Mouse (Mus musculus) spleen, adult 2 months (tissue): ENCODE measurements around the gene Ikzf2. TPM values are rescaled to one million over a fixed set of nuclear protein-coding genes. Genes with fewer than 3 reads are reported as not detected.

ENCODE experiments used
- DNase-seq, 2 experiments: peaks; one replicate each; pipeline versions ENCODE4 v3.0.0 to v3.0.0-alpha.2; 2012 to 2021; ENCODE audit warnings: low spot score in 2 of 2, low read depth in 1 of 2
- H3K27ac ChIP-seq: fragments of 200-500 bp; 2 replicates; pipeline ENCODE4 v1.5.1; 2012; ENCODE audit warnings: low read length, inconsistent platforms; ENCODE audit not compliant: insufficient read depth
- H3K27me3 ChIP-seq: fragments of 200-500 bp; 2 replicates; pipeline ENCODE4 v1.6.1; 2012; ENCODE audit warnings: mild to moderate bottlenecking, moderate library complexity, low read length, inconsistent platforms; ENCODE audit not compliant: control insufficient read depth, insufficient read depth
- H3K36me3 ChIP-seq: fragments of 200-500 bp; 2 replicates; pipeline ENCODE4 v1.6.1; 2012; ENCODE audit warnings: mild to moderate bottlenecking, low read length, inconsistent platforms; ENCODE audit not compliant: control insufficient read depth, insufficient read depth
- H3K4me1 ChIP-seq: fragments of 200-500 bp; 2 replicates; pipeline ENCODE4 v1.6.1; 2011; ENCODE audit warnings: inconsistent platforms; ENCODE audit not compliant: control insufficient read depth, insufficient read depth, insufficient read length
- H3K4me3 ChIP-seq: fragments of 200-500 bp; 2 replicates; pipeline ENCODE4 v1.5.1; 2011; ENCODE audit warnings: mild to moderate bottlenecking, inconsistent platforms; ENCODE audit not compliant: insufficient read depth, insufficient read length; ENCODE audit errors: extremely low read depth
- CTCF ChIP-seq: fragments of 200-500 bp; IDR thresholded peaks from 2 replicates; pipeline ENCODE4 v1.5.1; 2011; ENCODE audit warnings: mild to moderate bottlenecking, inconsistent platforms; ENCODE audit not compliant: insufficient read depth, insufficient read length, insufficient replicate concordance; ENCODE audit errors: extremely low read depth
- POLR2A ChIP-seq: fragments of 200-500 bp; IDR thresholded peaks from 2 replicates; pipeline ENCODE4 v1.6.1; 2011; ENCODE audit warnings: low read depth, low read length, inconsistent platforms
- WGBS: fragments of 180-500 bp; shearing (Covaris S2); methylation state at CpG from one replicate; pipeline ENCODE4 v1.1.7; 2018; 5-methylcytosine and 5-hydroxymethylcytosine counted together
- polyA plus RNA-seq: library from polyadenylated mRNA; depleted of rRNA; stranded (reverse); fragments of >200 nt; gene quantifications from 2 replicates; pipeline ENCODE4 v1.2.3, GENCODE M21; 2012

The Ikzf2 gene
- polyA plus RNA-seq, 1 experiment = 1.3 TPM

DNA sequence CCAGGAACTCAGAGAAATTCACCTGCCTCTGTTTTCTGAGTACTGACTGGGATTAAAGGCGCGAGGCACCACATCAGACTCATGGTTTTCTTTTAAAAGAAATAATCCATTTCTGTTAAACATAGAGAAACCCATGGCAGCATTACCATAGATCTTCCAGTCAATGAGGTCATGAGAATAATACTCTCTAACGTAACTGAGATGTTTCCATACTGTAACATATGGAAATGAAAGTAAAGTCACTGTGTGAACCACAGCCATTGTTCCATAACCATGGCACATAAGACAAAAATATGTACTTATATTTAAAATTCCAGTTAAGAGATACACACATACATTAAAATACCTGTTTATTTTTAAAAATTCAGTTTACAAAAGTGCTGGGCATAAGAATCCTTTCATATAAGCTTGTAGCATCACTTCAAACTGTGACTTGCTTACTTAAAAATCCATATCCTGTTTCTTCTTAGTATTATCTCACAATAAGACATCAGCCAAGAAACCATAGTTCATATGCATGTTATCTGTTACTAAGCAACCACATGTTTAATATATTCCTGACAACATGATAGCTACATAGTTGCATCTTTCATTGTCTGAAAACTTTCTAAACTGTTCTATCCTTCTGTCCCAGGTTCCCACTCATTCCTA, 16.6 kb upstream of the Ikzf2 start:
- Histone ChIP-seq H3K4me3 (no peak overlapping the region), H3K27ac (no peak overlapping the region), H3K27me3 (no peaks in the 10 kb centered on the region), H3K4me1 (no peaks in the 10 kb centered on the region), H3K36me3 (no peaks in the 10 kb centered on the region)
- no peak for DNase-seq
- TF ChIP-seq POLR2A = no peak
- no peak for TF ChIP-seq CTCF
- 87% methylated on average over 3 of the region's 3 CpGs for WGBS

DNA sequence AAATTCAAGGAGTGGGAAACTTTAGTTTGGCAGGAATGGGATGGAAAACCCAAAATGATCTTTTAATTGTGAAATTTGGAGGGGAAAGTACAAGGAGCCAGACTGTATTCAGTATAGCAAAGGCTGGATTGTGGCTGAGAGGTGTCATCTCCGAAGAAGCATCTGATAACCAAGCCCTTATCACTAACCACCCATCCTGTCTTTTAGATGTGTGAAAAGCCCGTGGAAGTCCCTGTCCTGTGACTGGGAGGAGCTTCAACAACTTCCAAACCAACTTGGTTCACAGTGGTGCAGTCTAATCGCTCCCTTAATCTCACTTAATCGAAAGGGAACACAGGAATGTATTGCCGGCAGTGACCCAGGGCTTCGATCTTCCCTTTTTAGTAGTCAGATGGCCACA, 4.9 kb upstream of the Ikzf2 start:
- Histone ChIP-seq H3K36me3 (no peaks in the 10 kb centered on the region), H3K4me1 (no peaks in the 10 kb centered on the region; the same call in 1 of the 2 replicates), H3K27ac (no peak overlapping the region), H3K27me3 (peaks cover 3% of the 10 kb centered on the region), H3K4me3 (no peak overlapping the region)
- no peak for TF ChIP-seq CTCF
- no peak for TF ChIP-seq POLR2A
- no peak for DNase-seq
- 60% methylated on average over 6 of the region's 6 CpGs for WGBS

GRCm38 (mm10) chr1:69688961-69689360, 1.9 kb upstream of the Ikzf2 start:
- TF ChIP-seq CTCF = peak; percentile 41; the same call in 1 of the 2 replicates
- TF ChIP-seq POLR2A = no peak
- DNase-seq = peak in 1 of 2 experiments; percentile 27
- H3K27ac ChIP-seq = no peak overlapping the region
- H3K4me3 ChIP-seq = no peak overlapping the region
- H3K4me1 ChIP-seq = peaks cover 2% of the 10 kb centered on the region; the same call in 1 of the 2 replicates
- no peaks in the 10 kb centered on the region for H3K36me3 ChIP-seq
- H3K27me3 ChIP-seq = peaks cover 3% of the 10 kb centered on the region
- whole genome bisulfite sequencing = 2% methylated on average over 5 of the region's 5 CpGs

DNA sequence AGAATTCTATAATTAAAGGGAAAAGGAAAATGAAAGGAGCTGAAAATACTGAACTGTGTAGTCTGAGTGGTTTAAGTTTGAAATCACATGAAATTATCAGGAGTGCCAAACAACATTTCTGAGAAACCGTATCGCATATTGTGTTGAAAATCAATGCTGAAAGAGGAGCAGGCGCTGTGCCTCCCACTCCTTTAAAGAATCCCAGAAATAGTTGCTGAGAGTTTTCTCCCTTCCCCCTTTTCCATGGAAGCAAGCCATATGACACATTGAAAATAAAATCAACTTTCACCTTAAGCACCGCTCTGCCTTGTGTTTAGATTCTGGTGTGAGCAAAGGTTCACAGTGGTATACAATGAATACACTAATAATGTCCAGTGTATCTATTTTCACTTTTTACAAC, 1.1 kb upstream of the Ikzf2 start:
- H3K27ac ChIP-seq = no peak overlapping the region
- DNase-seq = no peak
- H3K4me1 ChIP-seq = peaks cover 2% of the 10 kb centered on the region; the same call in 1 of the 2 replicates
- H3K36me3 ChIP-seq = no peaks in the 10 kb centered on the region
- no peak for TF ChIP-seq POLR2A
- no peak for TF ChIP-seq CTCF
- peaks cover 3% of the 10 kb centered on the region for H3K27me3 ChIP-seq
- 5% methylated on average over 4 of the region's 4 CpGs for WGBS
- no peak overlapping the region; the same call in 1 of the 2 replicates for H3K4me3 ChIP-seq

DNA sequence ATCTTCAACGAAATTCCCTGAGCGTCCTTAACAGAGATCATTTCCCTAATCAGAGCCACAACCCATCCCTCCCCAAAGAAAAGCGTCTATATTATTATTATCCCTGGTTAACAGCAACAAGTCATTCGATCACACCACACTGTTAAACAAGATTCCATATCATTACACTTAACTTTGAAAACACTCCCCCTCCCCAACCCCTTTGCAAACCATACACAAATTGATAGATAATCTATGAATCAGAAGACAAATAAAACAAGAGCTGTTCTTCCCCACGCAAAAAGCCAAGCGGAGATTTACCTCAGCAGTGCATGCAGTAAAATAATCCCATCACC, 337 bp downstream of the Ikzf2 start:
- peak overlapping the region; percentile 67 for H3K4me3 ChIP-seq
- H3K27ac ChIP-seq = peak overlapping the region; percentile 6; the same call in 1 of the 2 replicates
- H3K27me3 ChIP-seq = peaks cover 3% of the 10 kb centered on the region
- no peaks in the 10 kb centered on the region for H3K36me3 ChIP-seq
- TF ChIP-seq CTCF = no peak
- no peak for TF ChIP-seq POLR2A
- under 1% methylated on average over 6 of the region's 6 CpGs for WGBS
- no peak for DNase-seq
- H3K4me1 ChIP-seq = peaks cover 2% of the 10 kb centered on the region; the same call in 1 of the 2 replicates

GRCm38 (mm10) chr1:69685890-69686490, 1.1 kb downstream of the Ikzf2 start:
- Histone ChIP-seq H3K4me1 (peaks cover 2% of the 10 kb centered on the region; the same call in 1 of the 2 replicates), H3K36me3 (no peaks in the 10 kb centered on the region), H3K27ac (no peak overlapping the region), H3K27me3 (peaks cover 3% of the 10 kb centered on the region), H3K4me3 (peak overlapping the region; percentile 51)
- under 1% methylated on average over 14 of the region's 15 CpGs for WGBS
- TF ChIP-seq CTCF = no peak
- TF ChIP-seq POLR2A = no peak
- DNase-seq = no peak
